Mouse (Mus musculus): ENCODE results near the gene Trp53bp2. TPM values are rescaled to one million over a fixed set of nuclear protein-coding genes. Genes with fewer than 3 reads are reported as not detected.

Trp53bp2 gene
- polyA plus RNA-seq, 1 experiment from 2014 or later = 12.3 TPM

GRCm38 (mm10) chr1:182436746-182437145, 27.8 kb downstream of the Trp53bp2 start:
- Histone ChIP-seq H3K4me3 (ENCODE audit: low read depth, low read length) (no peak overlapping the region), H3K9ac (ENCODE audit: low read depth, low read length) (no peak overlapping the region), H3K9me3 (ENCODE audit: control insufficient read depth, low read length) (no peaks in the 10 kb centered on the region), H3K4me2 (no peak overlapping the region), H3K27ac (ENCODE audit: low read depth, low read length) (no peak overlapping the region), H3K27me3 (replicated peaks; ENCODE audit: control insufficient read depth, insufficient read depth, low read length) (no peaks in the 10 kb centered on the region), H3K4me1 (replicated peaks; ENCODE audit: control insufficient read depth, insufficient read depth, low read length) (no peaks in the 10 kb centered on the region), H3K36me3 (ENCODE audit: control insufficient read depth, insufficient read depth, low read length) (peaks cover 9% of the 10 kb centered on the region; the same call in 1 of the 2 replicates)
- DNase-seq (ENCODE audit: low spot score) (no peak), ATAC-seq (replicated peaks; ENCODE audit: low FRiP score) (no peak)
- 86% methylated on average over 5 of the region's 5 CpGs for WGBS

DNA sequence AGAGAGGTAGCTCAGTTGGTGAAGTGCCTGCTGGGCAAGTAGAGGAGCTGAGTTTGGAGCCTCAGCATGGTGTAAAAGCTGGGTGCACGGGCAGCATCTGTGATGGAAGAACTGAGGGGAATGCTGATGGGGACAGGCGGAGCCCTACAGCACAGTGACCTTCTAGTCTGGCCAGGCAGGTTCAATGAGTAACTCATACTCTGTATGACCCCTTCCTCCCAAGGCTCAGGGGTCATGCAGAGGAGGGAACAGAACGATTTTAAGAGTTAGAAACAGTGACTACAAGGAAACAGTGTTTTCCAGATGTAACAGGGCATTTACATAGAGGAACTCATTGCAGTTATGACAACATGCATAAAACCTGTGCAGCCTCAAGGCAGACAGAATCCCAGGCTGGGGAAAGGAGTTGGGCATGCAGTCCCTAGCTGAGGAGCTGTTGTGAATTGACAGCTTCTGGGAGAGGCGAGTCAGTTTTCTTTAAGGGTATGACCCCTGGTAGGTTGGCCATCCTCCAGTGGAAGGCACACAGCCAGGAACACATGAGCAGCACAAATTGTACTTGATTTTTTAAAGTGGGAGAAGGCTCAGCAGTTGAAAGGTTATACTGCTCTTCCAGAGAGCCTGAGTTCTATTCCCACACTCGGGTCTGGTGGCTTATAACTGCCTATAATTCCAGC, 30.7 kb downstream of the Trp53bp2 start:
- H3K27ac ChIP-seq (ENCODE audit: low read depth, low read length) = no peak overlapping the region
- ATAC-seq (replicated peaks; ENCODE audit: low FRiP score) = no peak
- H3K9me3 ChIP-seq (ENCODE audit: control insufficient read depth, low read length) = no peaks in the 10 kb centered on the region
- H3K4me2 ChIP-seq = no peak overlapping the region
- DNase-seq (ENCODE audit: low spot score) = no peak
- no peak overlapping the region for H3K9ac ChIP-seq (ENCODE audit: low read depth, low read length)
- H3K27me3 ChIP-seq (replicated peaks; ENCODE audit: control insufficient read depth, insufficient read depth, low read length) = no peaks in the 10 kb centered on the region
- H3K4me1 ChIP-seq (replicated peaks; ENCODE audit: control insufficient read depth, insufficient read depth, low read length) = no peaks in the 10 kb centered on the region
- WGBS = 76% methylated on average over 5 of the region's 5 CpGs
- no peak overlapping the region for H3K4me3 ChIP-seq (ENCODE audit: low read depth, low read length)
- H3K36me3 ChIP-seq (ENCODE audit: control insufficient read depth, insufficient read depth, low read length) = peaks cover 6% of the 10 kb centered on the region; the same call in 1 of the 2 replicates

DNA sequence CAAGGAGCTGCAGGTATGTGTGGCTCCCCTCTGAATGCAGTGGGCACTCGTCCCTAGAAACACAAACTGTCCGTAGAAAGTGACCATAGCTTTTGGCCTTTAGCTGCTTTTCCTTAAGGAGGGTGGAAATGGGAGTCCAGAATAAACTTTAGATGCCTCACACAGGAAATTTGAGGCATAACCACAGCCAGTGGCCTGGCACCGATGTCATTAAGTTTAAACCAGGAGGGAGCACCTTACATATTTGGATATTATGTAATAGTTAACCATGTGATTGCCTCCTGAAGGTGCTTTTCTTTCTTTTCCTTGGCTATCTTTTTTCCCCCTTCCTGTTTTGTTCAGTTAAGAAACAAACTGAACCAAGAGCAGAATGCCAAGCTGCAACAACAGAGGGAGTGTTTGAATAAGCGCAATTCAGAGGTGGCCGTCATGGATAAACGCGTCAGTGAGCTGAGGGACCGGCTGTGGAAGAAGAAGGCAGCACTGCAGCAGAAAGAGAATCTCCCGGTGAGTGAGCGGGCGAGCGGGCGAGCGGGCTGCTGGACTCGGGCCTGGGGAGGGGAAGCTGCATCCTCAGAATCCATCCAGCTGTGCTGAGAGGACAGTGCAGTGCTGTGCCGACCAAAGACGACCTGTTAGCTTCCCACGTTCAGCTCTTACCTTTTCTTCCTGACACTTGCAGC, 33.0 kb downstream of the Trp53bp2 start:
- WGBS = 87% methylated on average over 18 of the region's 18 CpGs
- H3K27ac ChIP-seq (ENCODE audit: low read depth, low read length) = no peak overlapping the region
- H3K4me2 ChIP-seq = no peak overlapping the region
- no peak overlapping the region for H3K9ac ChIP-seq (ENCODE audit: low read depth, low read length)
- H3K36me3 ChIP-seq (ENCODE audit: control insufficient read depth, insufficient read depth, low read length) = peaks cover 15% of the 10 kb centered on the region
- no peak overlapping the region for H3K4me3 ChIP-seq (ENCODE audit: low read depth, low read length)
- no peaks in the 10 kb centered on the region for H3K9me3 ChIP-seq (ENCODE audit: control insufficient read depth, low read length)
- ATAC-seq (replicated peaks; ENCODE audit: low FRiP score) (no peak), DNase-seq (ENCODE audit: low spot score) (no peak)
- H3K4me1 ChIP-seq (replicated peaks; ENCODE audit: control insufficient read depth, insufficient read depth, low read length) = no peaks in the 10 kb centered on the region
- no peaks in the 10 kb centered on the region for H3K27me3 ChIP-seq (replicated peaks; ENCODE audit: control insufficient read depth, insufficient read depth, low read length)

DNA sequence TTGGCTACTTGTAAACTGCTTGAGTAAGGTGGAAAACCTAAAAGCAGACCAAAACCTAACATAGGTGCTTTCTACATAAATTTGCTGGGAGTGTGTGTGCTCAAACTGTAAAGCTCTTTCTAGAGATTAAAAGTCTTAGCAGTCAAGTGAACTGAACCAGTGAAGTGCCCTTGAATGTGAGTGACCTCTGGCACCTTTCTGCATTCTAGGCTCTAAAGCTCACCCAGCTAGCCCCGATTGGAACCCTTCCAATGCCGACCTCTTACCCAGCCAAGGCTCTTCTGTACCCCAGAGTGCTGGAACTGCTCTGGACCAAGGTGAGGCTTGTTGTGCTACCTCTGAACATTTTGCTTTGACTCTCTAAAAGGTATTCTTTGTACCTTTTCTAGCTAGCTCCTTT, 35.1 kb downstream of the Trp53bp2 start:
- no peak overlapping the region for H3K4me3 ChIP-seq (ENCODE audit: low read depth, low read length)
- H3K27ac ChIP-seq (ENCODE audit: low read depth, low read length) = no peak overlapping the region
- 82% methylated on average over 2 of the region's 2 CpGs for WGBS
- H3K36me3 ChIP-seq (ENCODE audit: control insufficient read depth, insufficient read depth, low read length) = peaks cover 20% of the 10 kb centered on the region
- no peak overlapping the region for H3K4me2 ChIP-seq
- DNase-seq (ENCODE audit: low spot score) (no peak), ATAC-seq (replicated peaks; ENCODE audit: low FRiP score) (no peak)
- no peak overlapping the region for H3K9ac ChIP-seq (ENCODE audit: low read depth, low read length)
- no peaks in the 10 kb centered on the region for H3K4me1 ChIP-seq (replicated peaks; ENCODE audit: control insufficient read depth, insufficient read depth, low read length)
- no peaks in the 10 kb centered on the region for H3K27me3 ChIP-seq (replicated peaks; ENCODE audit: control insufficient read depth, insufficient read depth, low read length)
- no peaks in the 10 kb centered on the region for H3K9me3 ChIP-seq (ENCODE audit: control insufficient read depth, low read length)

- Histone ChIP-seq H3K4me2 (no peak overlapping the region), H3K4me3 (ENCODE audit: low read depth, low read length) (no peak overlapping the region), H3K9me3 (ENCODE audit: control insufficient read depth, low read length) (no peaks in the 10 kb centered on the region), H3K27ac (ENCODE audit: low read depth, low read length) (no peak overlapping the region), H3K4me1 (replicated peaks; ENCODE audit: control insufficient read depth, insufficient read depth, low read length) (no peaks in the 10 kb centered on the region), H3K27me3 (replicated peaks; ENCODE audit: control insufficient read depth, insufficient read depth, low read length) (no peaks in the 10 kb centered on the region), H3K36me3 (ENCODE audit: control insufficient read depth, insufficient read depth, low read length) (peaks cover 20% of the 10 kb centered on the region), H3K9ac (ENCODE audit: low read depth, low read length) (no peak overlapping the region)
- ATAC-seq (replicated peaks; ENCODE audit: low FRiP score) (no peak), DNase-seq (ENCODE audit: low spot score) (no peak)
- WGBS = 92% methylated on average over 14 of the region's 14 CpGs
These were observed 39.5 kb downstream of the Trp53bp2 start for GRCm38 (mm10) chr1:182448276-182449035.

DNA sequence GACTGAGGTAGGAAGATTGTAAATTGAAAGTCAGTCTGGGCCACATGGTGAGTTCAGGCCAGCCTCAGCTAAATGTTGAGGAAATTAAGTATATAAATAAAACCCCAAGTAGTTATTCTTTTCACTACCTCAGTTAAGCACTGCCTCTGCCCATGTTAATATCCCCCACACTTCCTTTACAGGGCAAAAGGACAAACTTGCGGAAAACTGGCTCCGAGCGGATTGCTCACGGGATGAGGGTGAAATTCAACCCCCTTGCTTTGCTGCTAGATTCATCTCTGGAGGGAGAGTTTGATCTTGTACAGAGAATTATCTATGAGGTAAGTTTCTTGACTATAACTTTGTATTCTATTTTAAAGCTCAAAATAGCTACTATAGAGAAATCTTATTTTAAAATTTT, 43.5 kb downstream of the Trp53bp2 start:
- no peaks in the 10 kb centered on the region for H3K4me1 ChIP-seq (replicated peaks; ENCODE audit: control insufficient read depth, insufficient read depth, low read length)
- ATAC-seq (replicated peaks; ENCODE audit: low FRiP score) (no peak), DNase-seq (ENCODE audit: low spot score) (no peak)
- no peak overlapping the region for H3K27ac ChIP-seq (ENCODE audit: low read depth, low read length)
- H3K9me3 ChIP-seq (ENCODE audit: control insufficient read depth, low read length) = no peaks in the 10 kb centered on the region
- no peak overlapping the region for H3K4me3 ChIP-seq (ENCODE audit: low read depth, low read length)
- H3K36me3 ChIP-seq (ENCODE audit: control insufficient read depth, insufficient read depth, low read length) = peaks cover 11% of the 10 kb centered on the region
- 81% methylated on average over 4 of the region's 4 CpGs for WGBS
- no peaks in the 10 kb centered on the region for H3K27me3 ChIP-seq (replicated peaks; ENCODE audit: control insufficient read depth, insufficient read depth, low read length)
- no peak overlapping the region for H3K9ac ChIP-seq (ENCODE audit: low read depth, low read length)
- H3K4me2 ChIP-seq = no peak overlapping the region

DNA sequence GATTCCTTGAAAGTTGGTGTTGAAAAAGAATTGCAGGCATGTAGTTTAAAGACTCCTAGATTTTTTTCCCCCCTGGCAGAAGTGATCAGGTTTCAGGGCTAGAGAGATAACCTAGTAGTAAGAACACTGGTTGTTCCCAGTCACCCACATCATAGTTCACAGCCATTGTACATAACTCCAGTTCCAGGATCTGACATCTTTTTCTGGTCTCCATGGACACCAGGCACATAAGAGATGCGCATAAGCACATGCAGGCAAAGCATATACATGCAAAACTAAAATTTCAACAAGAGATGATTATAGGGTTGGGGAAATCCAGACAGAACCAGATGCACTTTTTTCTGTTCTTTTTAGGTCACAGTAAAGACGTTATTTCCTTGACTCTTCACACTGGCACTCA, 46.1 kb downstream of the Trp53bp2 start:
- H3K27me3 ChIP-seq (replicated peaks; ENCODE audit: control insufficient read depth, insufficient read depth, low read length) = no peaks in the 10 kb centered on the region
- H3K9me3 ChIP-seq (ENCODE audit: control insufficient read depth, low read length) = no peaks in the 10 kb centered on the region
- 84% methylated on average over 2 of the region's 2 CpGs for WGBS
- H3K27ac ChIP-seq (ENCODE audit: low read depth, low read length) = no peak overlapping the region
- no peak overlapping the region for H3K4me2 ChIP-seq
- H3K4me3 ChIP-seq (ENCODE audit: low read depth, low read length) = no peak overlapping the region
- H3K36me3 ChIP-seq (ENCODE audit: control insufficient read depth, insufficient read depth, low read length) = peaks cover 7% of the 10 kb centered on the region
- peaks cover 6% of the 10 kb centered on the region for H3K4me1 ChIP-seq (replicated peaks; ENCODE audit: control insufficient read depth, insufficient read depth, low read length)
- no peak overlapping the region for H3K9ac ChIP-seq (ENCODE audit: low read depth, low read length)
- ATAC-seq (replicated peaks; ENCODE audit: low FRiP score) (no peak), DNase-seq (ENCODE audit: low spot score) (no peak)

DNA sequence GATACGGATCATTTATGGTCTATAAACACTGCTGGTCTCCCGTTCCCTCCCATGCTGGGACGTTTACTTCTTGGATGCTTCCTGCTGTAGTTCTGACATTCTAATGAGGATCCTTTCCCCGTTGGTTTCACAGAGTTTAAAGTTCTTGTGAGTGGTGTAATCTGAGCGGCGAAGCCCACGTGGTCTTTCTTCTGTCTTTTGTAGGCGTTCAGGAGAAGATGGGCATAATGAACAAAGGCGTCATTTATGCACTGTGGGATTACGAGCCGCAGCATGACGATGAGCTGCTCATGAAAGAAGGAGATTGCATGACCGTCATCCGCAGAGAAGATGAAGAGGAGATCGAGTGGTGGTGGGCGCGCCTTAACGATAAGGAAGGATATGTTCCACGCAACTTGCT, 49.6 kb downstream of the Trp53bp2 start:
- 90% methylated on average over 19 of the region's 19 CpGs for WGBS
- no peaks in the 10 kb centered on the region for H3K27me3 ChIP-seq (replicated peaks; ENCODE audit: control insufficient read depth, insufficient read depth, low read length)
- no peak overlapping the region for H3K27ac ChIP-seq (ENCODE audit: low read depth, low read length)
- H3K4me1 ChIP-seq (replicated peaks; ENCODE audit: control insufficient read depth, insufficient read depth, low read length) = peaks cover 17% of the 10 kb centered on the region
- DNase-seq (ENCODE audit: low spot score) = no peak
- H3K9me3 ChIP-seq (ENCODE audit: control insufficient read depth, low read length) = no peaks in the 10 kb centered on the region
- ATAC-seq (replicated peaks; ENCODE audit: low FRiP score) = no peak
- H3K4me3 ChIP-seq (ENCODE audit: low read depth, low read length) = no peak overlapping the region
- no peak overlapping the region for H3K9ac ChIP-seq (ENCODE audit: low read depth, low read length)
- no peak overlapping the region for H3K4me2 ChIP-seq
- H3K36me3 ChIP-seq (ENCODE audit: control insufficient read depth, insufficient read depth, low read length) = peaks cover 9% of the 10 kb centered on the region

Data from liver, embryonic 11.5 days (tissue).